Mouse (Mus musculus) liver, adult 2 months (tissue): ENCODE results near the gene Spag17.

ENCODE experiments used
- CTCF ChIP-seq: fragments of 200-500 bp; IDR thresholded peaks from 2 replicates; pipeline ENCODE4 v1.5.1; 2011; ENCODE audit warnings: low read depth, low read length, control low read depth
- POLR2A ChIP-seq: fragments of 200-500 bp; IDR thresholded peaks from 2 replicates; pipeline ENCODE4 v1.6.1; 2011; ENCODE audit warnings: low read length, control low read depth; ENCODE audit not compliant: insufficient read depth; ENCODE audit errors: extremely low read depth

- TF ChIP-seq POLR2A (no peak), CTCF (no peak)
Observed at GRCm38 (mm10) chr3:99885187-99885811, at the start of gene Spag17.
